Mouse (Mus musculus) stomach, embryonic 14.5 days (tissue): ENCODE data around the gene Rcbtb1. TPM values are rescaled to one million over a fixed set of nuclear protein-coding genes. Genes with fewer than 3 reads are reported as not detected.
"Not testable (repeated sequence)": the region's sequence is repeated elsewhere in the genome, so short reads cannot be mapped to it uniquely, and the experiment has no call there.

Experiments
- ATAC-seq: fragments of 200-750 bp; cut with Nextera tagmentation; 2 replicates; pipeline ENCODE4 v1.8.0; 2017; ENCODE audit warnings: low read depth, moderate TSS enrichment; ENCODE audit not compliant: insufficient number of reproducible peaks, insufficient read depth, low FRiP score
- H3K27ac ChIP-seq: fragments of 300-500 bp; sonication (generic); 2 replicates; pipeline ENCODE4 v1.5.1; 2014; ENCODE audit warnings: mild to moderate bottlenecking, low read length, moderate library complexity, mixed read lengths
- H3K27me3 ChIP-seq: fragments of 300-500 bp; sonication (generic); 2 replicates; pipeline ENCODE4 v1.6.1; 2014; ENCODE audit warnings: low read length, control low read depth, mixed read lengths; ENCODE audit not compliant: control insufficient read depth, insufficient read depth
- H3K36me3 ChIP-seq: fragments of 300-500 bp; sonication (generic); 2 replicates; pipeline ENCODE4 v1.6.1; 2014; ENCODE audit warnings: mild to moderate bottlenecking, control low read depth, low read length, moderate library complexity, mixed read lengths; ENCODE audit not compliant: control insufficient read depth, insufficient read depth
- H3K4me1 ChIP-seq: fragments of 300-500 bp; sonication (generic); 2 replicates; pipeline ENCODE4 v1.6.1; 2014; ENCODE audit warnings: low read length, control low read depth, mixed read lengths; ENCODE audit not compliant: control insufficient read depth, insufficient read depth
- H3K4me2 ChIP-seq: fragments of 300-500 bp; sonication (generic); replicated peaks from 2 replicates; pipeline ENCODE4 v1.6.1; 2014; ENCODE audit warnings: low read depth, low read length, control low read depth
- H3K4me3 ChIP-seq: fragments of 300-500 bp; sonication (generic); 2 replicates; pipeline ENCODE4 v1.5.1; 2014; ENCODE audit warnings: low read depth, low read length, control low read depth
- H3K9ac ChIP-seq: fragments of 300-500 bp; sonication (generic); replicated peaks from 2 replicates; pipeline ENCODE4 v1.6.1; 2014; ENCODE audit warnings: low read depth, mild to moderate bottlenecking, control low read depth, low read length, moderate library complexity, mixed read lengths
- H3K9me3 ChIP-seq: fragments of 300-500 bp; sonication (generic); 2 replicates; pipeline ENCODE4 v1.6.1; 2016; ENCODE audit warnings: low read depth, low read length, control low read depth; ENCODE audit not compliant: control insufficient read depth
- WGBS: fragments of 180-500 bp; shearing (Covaris S2); extraction: QIAGEN DNeasy Blood & Tissue Kit; methylation state at CpG from one replicate; pipeline ENCODE4 v1.1.7; 2014; 5-methylcytosine and 5-hydroxymethylcytosine counted together
- polyA plus RNA-seq: library from polyadenylated mRNA; unstranded; fragments of >200 nt; fragmentation: Nextera tagmentation; extraction: Ambion mirVana; gene quantifications from 2 replicates; pipeline ENCODE4 v1.2.1, GENCODE M21; 2014

Rcbtb1 gene
- polyA plus RNA-seq, 1 experiment from 2014 or later: 70.6 TPM

- ATAC-seq: no peak
- no peaks in the 10 kb centered on the region for H3K9me3 ChIP-seq
- no peak overlapping the region for H3K9ac ChIP-seq
- no peak overlapping the region for H3K4me3 ChIP-seq
- H3K27me3 ChIP-seq: no peaks in the 10 kb centered on the region
- WGBS: 61% methylated on average over 5 of the region's 5 CpGs
- H3K36me3 ChIP-seq: peaks cover 71% of the 10 kb centered on the region
- no peak overlapping the region for H3K27ac ChIP-seq
- H3K4me1 ChIP-seq: no peaks in the 10 kb centered on the region
- no peak overlapping the region for H3K4me2 ChIP-seq
Measured at GRCm38 (mm10) chr14:59232003-59232402, 31.0 kb downstream of the Rcbtb1 start.

GRCm38 (mm10) chr14:59233635-59234034 is 32.6 kb downstream of the Rcbtb1 start:
- Histone ChIP-seq H3K9me3 (no peaks in the 10 kb centered on the region), H3K9ac (no peak overlapping the region), H3K27me3 (no peaks in the 10 kb centered on the region), H3K27ac (no peak overlapping the region), H3K36me3 (peaks cover 68% of the 10 kb centered on the region), H3K4me3 (no peak overlapping the region), H3K4me1 (no peaks in the 10 kb centered on the region), H3K4me2 (no peak overlapping the region)
- 88% methylated on average over 9 of the region's 9 CpGs for WGBS
- ATAC-seq: no peak

GRCm38 (mm10) chr14:59250350-59250749 is 49.3 kb downstream of the Rcbtb1 start:
- H3K9ac ChIP-seq, H3K36me3 ChIP-seq, H3K4me2 ChIP-seq, H3K4me3 ChIP-seq, ATAC-seq, H3K27ac ChIP-seq, H3K9me3 ChIP-seq, H3K27me3 ChIP-seq, H3K4me1 ChIP-seq: not testable (repeated sequence)
- WGBS: 47% methylated on average over 5 of the region's 5 CpGs

GRCm38 (mm10) chr14:59255861-59256260 is 54.9 kb downstream of the Rcbtb1 start:
- H3K9me3 ChIP-seq, H3K4me1 ChIP-seq, H3K36me3 ChIP-seq, H3K4me3 ChIP-seq, H3K9ac ChIP-seq, H3K27me3 ChIP-seq, H3K27ac ChIP-seq, ATAC-seq, H3K4me2 ChIP-seq: not testable (repeated sequence)
- 84% methylated on average over 1 of the region's 1 CpGs for WGBS

GRCm38 (mm10) chr14:59260056-59260455 is 59.0 kb downstream of the Rcbtb1 start, which contains the start of gene Gm6904:
Gene Gm6904, minus strand, starts transcription at chr14:59260216.
- H3K9me3 ChIP-seq: no peaks in the 10 kb centered on the region
- no peaks in the 10 kb centered on the region for H3K27me3 ChIP-seq
- no peak for ATAC-seq
- H3K36me3 ChIP-seq: no peaks in the 10 kb centered on the region
- H3K4me2 ChIP-seq: no peak within 1 kb of the TSS
- WGBS: 54% methylated on average over 3 of the region's 3 CpGs
- H3K4me3 ChIP-seq: no peak within 1 kb of the TSS
- H3K27ac ChIP-seq: no peak within 1 kb of the TSS
- H3K4me1 ChIP-seq: no peaks in the 10 kb centered on the region
- H3K9ac ChIP-seq: no peak within 1 kb of the TSS

GRCm38 (mm10) chr14:59274961-59275360 is 74.0 kb downstream of the Rcbtb1 start:
- not testable (repeated sequence) for H3K9me3 ChIP-seq, H3K4me3 ChIP-seq, H3K27me3 ChIP-seq, H3K36me3 ChIP-seq, H3K9ac ChIP-seq, H3K4me1 ChIP-seq, H3K27ac ChIP-seq, ATAC-seq, H3K4me2 ChIP-seq
- 76% methylated on average over 4 of the region's 4 CpGs for WGBS

Other genes with a start within 250 kb of the Rcbtb1 start
- not detected in 2 replicates for gene 1700129C05Rik, start 58.3 kb upstream of the Rcbtb1 start, polyA plus RNA-seq
- gene Gm5142, start 22.5 kb upstream of the Rcbtb1 start, polyA plus RNA-seq: not detected in 2 replicates
- gene Gm6904, start 59.0 kb downstream of the Rcbtb1 start, polyA plus RNA-seq: not detected in 2 replicates
- gene Phf11a, start 96.3 kb downstream of the Rcbtb1 start, polyA plus RNA-seq: 0.26 TPM in 1 of 2 replicates, not detected in the other
- 0.53 and 1.6 TPM in 2 replicates for gene Phf11b, start 140.1 kb downstream of the Rcbtb1 start, polyA plus RNA-seq
- 2.3 and 2.8 TPM in 2 replicates for gene Phf11d, start 164.3 kb downstream of the Rcbtb1 start, polyA plus RNA-seq
- gene Phf11c, start 194.2 kb downstream of the Rcbtb1 start, polyA plus RNA-seq: 0.87 and 0.88 TPM in 2 replicates
- gene Setdb2, start 239.7 kb downstream of the Rcbtb1 start, polyA plus RNA-seq: 10.0 and 10.5 TPM in 2 replicates
- gene Cab39l, start 239.8 kb downstream of the Rcbtb1 start, polyA plus RNA-seq: 43.2 and 49.3 TPM in 2 replicates